Mouse (Mus musculus) heart, postnatal 36 days (tissue): Measurements from ENCODE around the gene Olfr91. TPM values are rescaled to one million over a fixed set of nuclear protein-coding genes. Genes with fewer than 3 reads are reported as not detected.
A peak's percentile ranks its signal among the peaks of the same experiment; 100 is the strongest.

Source experiments
- DNase-seq, 2 experiments: peaks; one replicate each; pipeline ENCODE4 v3.0.0; 2021 to 2022
- intact Hi-C: fragments of 180-260 bp; cut with DNase I; formaldehyde crosslinking; loops from one replicate; pipeline ENCODE4 v1.15.1; 2025
- total RNA-seq, 2 experiments: library from RNA; stranded (reverse); gene quantifications; 2 replicates each; pipeline ENCODE4 v1.2.3; 2021

Olfr91 gene
- total RNA-seq, 2 experiments from 2014 or later = not detected

DNA sequence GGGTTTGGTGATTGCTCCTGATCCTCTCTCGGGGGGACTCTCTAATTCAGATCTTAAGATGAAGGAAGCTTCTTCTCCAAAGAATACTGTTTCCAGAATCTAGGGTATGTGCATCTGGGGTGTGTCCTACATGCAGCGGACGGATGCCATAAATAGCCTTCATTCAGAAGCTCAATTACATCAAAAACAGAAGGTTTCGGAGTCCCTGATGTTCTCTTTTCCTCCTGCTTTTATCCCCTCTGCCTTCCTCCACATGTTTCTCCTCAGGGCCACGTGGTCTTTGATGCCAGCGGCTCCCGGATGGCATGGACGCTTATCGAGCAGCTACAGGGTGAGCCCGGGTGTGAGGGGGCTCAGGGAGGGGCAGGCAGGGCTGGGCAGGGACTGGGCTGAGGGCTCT lies 35.0 kb downstream of the Olfr91 start:
- DNase-seq = no peak
- intact Hi-C loops = no loop called here

GRCm38 (mm10) chr17:37062101-37062641 lies 35.9 kb downstream of the Olfr91 start:
- no peak for DNase-seq
- intact Hi-C loops = no loop called here

GRCm38 (mm10) chr17:37061435-37061834 lies 36.6 kb downstream of the Olfr91 start:
- intact Hi-C loops = no loop called here
- no peak for DNase-seq

DNA sequence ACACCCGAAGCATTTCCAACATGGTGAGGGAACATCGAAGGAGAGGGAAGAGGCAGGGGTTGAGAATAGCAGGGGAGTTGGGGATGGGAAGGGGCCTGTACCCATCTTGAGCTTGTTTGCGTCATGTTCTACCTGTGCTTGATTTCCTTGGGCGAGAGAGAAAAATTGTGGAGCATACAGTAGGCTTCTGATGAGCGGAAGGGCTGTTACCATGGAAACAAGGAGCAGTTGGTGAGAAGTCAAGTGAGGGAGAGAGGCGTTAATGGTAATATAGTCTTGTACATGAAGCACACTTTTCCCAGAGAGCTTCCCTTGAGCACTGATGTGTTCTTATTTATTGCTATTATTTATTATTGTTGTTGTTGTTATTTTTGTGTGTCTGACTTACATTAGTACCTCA lies 41.1 kb downstream of the Olfr91 start:
- intact Hi-C loops = no loop called here
- DNase-seq = no peak

- intact Hi-C loops = no loop called here
Measured at GRCm38 (mm10) chr17:37051745-37052144, 46.3 kb downstream of the Olfr91 start.

GRCm38 (mm10) chr17:37050876-37051275 lies 47.2 kb downstream of the Olfr91 start:
- intact Hi-C loops = no loop called here
- DNase-seq = no peak

More at GRCm38 (mm10) chr17:37051745-37052144, 46.3 kb downstream of the Olfr91 start:
- DNase-seq = no peak

- intact Hi-C loops = no loop called here
- peak; percentile 77 to 80 for DNase-seq
Measured at GRCm38 (mm10) chr17:37050399-37050798, 47.7 kb downstream of the Olfr91 start.

DNA sequence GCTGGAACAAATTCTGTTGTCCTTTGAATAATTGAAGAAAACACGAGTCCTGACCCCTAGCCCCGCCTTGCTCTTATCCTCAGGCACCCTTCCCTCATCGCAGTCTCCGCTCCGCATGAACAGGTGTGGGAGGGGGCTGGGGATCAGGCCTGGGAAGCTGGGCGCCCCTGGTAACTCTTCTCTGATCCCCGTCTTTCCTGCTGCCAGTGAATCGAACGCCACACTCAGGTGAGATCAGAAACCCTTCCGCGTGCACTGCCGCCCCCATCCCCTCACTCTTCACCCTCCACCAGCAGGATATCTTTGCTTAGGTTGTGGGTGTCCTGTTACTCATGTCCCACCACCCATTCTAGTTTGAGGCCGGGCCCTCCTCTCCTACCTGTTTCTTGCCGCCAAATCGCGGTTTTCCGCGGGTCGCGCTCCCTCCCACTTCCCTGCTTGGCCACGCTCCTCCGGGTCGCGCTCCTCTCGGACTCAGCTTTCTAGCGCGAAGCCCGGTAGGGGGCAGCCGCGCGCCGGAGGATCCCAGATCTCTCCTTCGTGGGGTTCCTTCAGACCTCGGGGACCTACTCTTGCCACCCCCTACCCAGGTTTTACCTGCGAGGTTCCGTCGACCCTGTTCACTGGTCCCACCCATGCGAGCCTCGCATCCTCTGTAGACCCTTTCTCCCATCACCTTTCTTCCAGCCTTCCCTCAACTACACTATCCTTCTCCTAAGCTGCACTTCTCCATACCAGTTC lies 48.3 kb downstream of the Olfr91 start:
- intact Hi-C loops = loop anchor here (5.0 kb wide), 2 partner anchors 152 to 207 kb away; partner anchors contain the start of gene Trim31
- peak; percentile 66 to 80 for DNase-seq

GRCm38 (mm10) chr17:37048383-37048782 lies 49.7 kb downstream of the Olfr91 start:
- DNase-seq = no peak
- intact Hi-C loops = loop anchor here (5.0 kb wide), 2 partner anchors 151 to 206 kb away; partner anchors contain the start of gene Trim31

GRCm38 (mm10) chr17:37047981-37048380 lies 50.1 kb downstream of the Olfr91 start:
- DNase-seq = no peak
- intact Hi-C loops = loop anchor here (2.0 to 5.0 kb wide), 4 partner anchors 45 to 206 kb away; partner anchors contain the start of gene Trim31

DNA sequence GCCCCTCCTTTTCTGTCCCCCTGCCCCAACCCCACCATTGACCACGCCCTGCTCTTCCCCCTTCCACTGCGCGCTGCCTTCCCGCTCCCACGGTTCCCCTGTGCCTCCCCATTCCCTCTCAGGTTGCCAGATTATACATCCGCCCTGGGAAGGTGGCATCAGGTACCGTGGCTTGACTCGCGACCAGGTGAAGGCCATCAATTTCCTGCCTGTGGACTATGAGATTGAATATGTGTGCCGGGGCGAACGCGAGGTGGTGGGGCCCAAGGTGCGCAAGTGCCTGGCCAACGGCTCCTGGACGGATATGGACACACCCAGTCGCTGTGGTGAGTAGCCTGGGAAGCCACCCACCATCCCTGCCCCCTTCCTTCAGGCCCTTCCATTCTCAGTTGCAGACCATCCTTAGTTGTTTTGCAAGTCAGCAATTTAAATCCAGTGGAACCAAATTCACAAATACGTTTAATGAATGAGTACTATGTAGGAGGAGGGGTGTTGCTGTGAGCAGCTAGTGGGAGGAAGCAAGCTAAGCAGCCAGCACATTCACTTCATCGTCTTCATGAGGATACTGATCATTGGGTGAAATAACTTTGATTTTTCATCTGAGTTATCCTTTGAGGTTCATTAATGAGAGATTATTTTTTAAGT lies 50.6 kb downstream of the Olfr91 start:
- no peak for DNase-seq
- intact Hi-C loops = loop anchor here (2.0 to 5.0 kb wide), 4 partner anchors 45 to 205 kb away; partner anchors contain the start of gene Trim31

GRCm38 (mm10) chr17:37046312-37047112 lies 51.6 kb downstream of the Olfr91 start:
- intact Hi-C loops = loop anchor here (2.0 to 5.0 kb wide), 4 partner anchors 44 to 204 kb away; partner anchors contain the start of gene Trim31

DNA sequence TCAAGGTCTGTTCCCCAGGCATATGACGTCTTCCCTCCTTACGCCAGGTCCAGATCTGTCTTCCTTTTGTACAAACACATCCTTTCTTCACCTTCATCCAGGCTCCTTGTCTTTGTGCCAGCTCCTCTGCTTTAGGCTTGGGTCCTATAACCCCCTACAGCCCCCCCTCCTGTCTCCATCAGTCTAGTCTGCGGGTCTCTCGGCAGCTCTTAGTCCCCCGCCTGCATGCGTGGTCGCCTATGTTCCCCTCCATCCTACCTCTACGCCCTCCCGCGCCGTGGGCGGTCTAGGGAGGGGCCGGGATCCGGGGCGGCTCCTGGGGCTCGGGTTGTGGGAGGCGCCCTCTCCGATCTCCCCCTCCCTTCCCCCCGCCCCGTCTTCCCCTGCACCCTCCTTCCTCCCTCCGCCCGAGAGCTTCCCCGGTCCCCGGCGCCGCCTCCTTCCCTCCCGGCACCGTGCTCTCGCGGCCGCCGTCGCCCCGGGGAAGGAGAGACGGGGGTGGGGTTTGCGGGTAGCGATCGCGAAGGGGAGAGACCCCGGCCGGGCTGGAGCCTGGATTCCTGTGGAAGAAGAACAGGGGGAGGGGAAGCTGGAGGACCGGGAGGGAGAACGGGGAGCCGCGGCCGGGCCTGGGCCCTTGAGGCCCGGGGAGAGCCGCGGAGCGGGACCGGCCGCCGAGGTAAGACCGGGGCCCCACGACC lies 52.3 kb downstream of the Olfr91 start, which contains the start of gene Gabbr1:
TSS of gene Gabbr1 (plus strand) at position 356 of the 701 bp plus-strand sequence.
- DNase-seq = peak; percentile 75 to 84
- intact Hi-C loops = loop anchor here (2.0 to 5.0 kb wide), 5 partner anchors 43 to 203 kb away; partner anchors contain the start of genes Trim31, Znrd1 and Znrd1as

More at GRCm38 (mm10) chr17:37046312-37047112, 51.6 kb downstream of the Olfr91 start:
- peak in 1 of 2 experiments; percentile 54 for DNase-seq

GRCm38 (mm10) chr17:37044651-37045244 lies 53.3 kb downstream of the Olfr91 start:
- intact Hi-C loops = loop anchor here (2.0 to 5.0 kb wide), 3 partner anchors 86 to 202 kb away; partner anchors contain the start of genes Trim31, Znrd1 and Znrd1as
- DNase-seq = no peak

Other genes with a start within 250 kb of the Olfr91 start
- gene Trim15, start 231.1 kb downstream of the Olfr91 start, total RNA-seq = not detected
- under 1 TPM; 0.41 to 0.64 TPM for gene Trim10, start 228.7 kb downstream of the Olfr91 start, total RNA-seq
- gene Trim40, start 208.2 kb downstream of the Olfr91 start, total RNA-seq = not detected
- not detected for gene Trim31, start 200.2 kb downstream of the Olfr91 start, total RNA-seq
- gene Rnf39, start 155.4 kb downstream of the Olfr91 start, total RNA-seq = under 1 TPM; 0.76 to 0.92 TPM
- 10 to 100 TPM; 95.1 to 96.8 TPM for gene Ppp1r11, start 146.5 kb downstream of the Olfr91 start, total RNA-seq
- gene Znrd1, start 139.7 kb downstream of the Olfr91 start, total RNA-seq = 10 to 100 TPM; 24.1 to 27.6 TPM
- 10 to 100 TPM; 13.3 to 13.5 TPM for gene Znrd1as, start 139.7 kb downstream of the Olfr91 start, total RNA-seq
- not detected for gene 2410137M14Rik, start 117.0 kb downstream of the Olfr91 start, total RNA-seq
- not detected for gene H2-M5, start 108.7 kb downstream of the Olfr91 start, total RNA-seq
- 1 to 10 TPM; 1.0 to 1.8 TPM for gene Zfp57, start 97.1 kb downstream of the Olfr91 start, total RNA-seq
- gene Mog, start 74.9 kb downstream of the Olfr91 start, total RNA-seq = not detected
- gene Gabbr1, start 52.3 kb downstream of the Olfr91 start, total RNA-seq = 1 to 10 TPM; 8.6 to 9.4 TPM
- not detected for gene Olfr90, start 9.8 kb downstream of the Olfr91 start, total RNA-seq
- gene Olfr92, start 21.8 kb upstream of the Olfr91 start, total RNA-seq = not detected
- not detected for gene Olfr93, start 63.2 kb upstream of the Olfr91 start, total RNA-seq
- not detected for gene Ubd, start 95.6 kb upstream of the Olfr91 start, total RNA-seq
- gene Olfr94, start 102.7 kb upstream of the Olfr91 start, total RNA-seq = not detected
- gene Olfr95, start 114.8 kb upstream of the Olfr91 start, total RNA-seq = not detected
- gene Olfr96, start 121.9 kb upstream of the Olfr91 start, total RNA-seq = not detected
- gene Olfr97, start 139.1 kb upstream of the Olfr91 start, total RNA-seq = not detected
- not detected for gene Olfr98, start 165.5 kb upstream of the Olfr91 start, total RNA-seq
- gene H2-M3, start 171.9 kb upstream of the Olfr91 start, total RNA-seq = 1 to 10 TPM; 2.8 to 3.7 TPM
- gene Olfr99, start 185.2 kb upstream of the Olfr91 start, total RNA-seq = not detected
- gene Olfr101, start 206.0 kb upstream of the Olfr91 start, total RNA-seq = not detected
- not detected for gene Olfr102, start 218.8 kb upstream of the Olfr91 start, total RNA-seq
- gene Olfr103, start 241.4 kb upstream of the Olfr91 start, total RNA-seq = not detected